Mouse (Mus musculus) Muller cell, postnatal 12 days (primary cell): ENCODE measurements around the gene Gm49450.
"Not testable (repeated sequence)": the region's sequence is repeated elsewhere in the genome, so short reads cannot be mapped to it uniquely, and the experiment has no call there.

Experiments
- DNase-seq: peaks from one replicate; pipeline ENCODE4 v3.0.0-alpha.2; 2015; ENCODE audit errors: inconsistent ontology term

The Gm49450 gene

GRCm38 (mm10) chr15:98927566-98927965 lies 25.8 kb downstream of the Gm49450 start:
- DNase-seq, result no peak

GRCm38 (mm10) chr15:98924682-98925081 lies 28.7 kb downstream of the Gm49450 start:
- no peak for DNase-seq

GRCm38 (mm10) chr15:98923031-98923537 lies 30.3 kb downstream of the Gm49450 start:
- no peak for DNase-seq

- DNase-seq, result no peak
Observed at GRCm38 (mm10) chr15:98922581-98922980, 30.8 kb downstream of the Gm49450 start.

- no peak for DNase-seq
Observed at GRCm38 (mm10) chr15:98921510-98921909, 31.8 kb downstream of the Gm49450 start.

- DNase-seq, result not testable (repeated sequence)
Observed at GRCm38 (mm10) chr15:98918499-98918895, 34.9 kb downstream of the Gm49450 start.

- DNase-seq, result peak; percentile 100
Observed at GRCm38 (mm10) chr15:98917538-98918498, 35.5 kb downstream of the Gm49450 start, which contains the start of gene Lmbr1l. Lmbr1l (minus strand) TSS chr15:98918231.

GRCm38 (mm10) chr15:98917091-98917490 lies 36.3 kb downstream of the Gm49450 start:
- DNase-seq, result peak; percentile 65

GRCm38 (mm10) chr15:98916016-98916415 lies 37.3 kb downstream of the Gm49450 start:
- no peak for DNase-seq

- no peak for DNase-seq
Observed at GRCm38 (mm10) chr15:98914903-98915302, 38.4 kb downstream of the Gm49450 start.

- DNase-seq, result no peak
Observed at GRCm38 (mm10) chr15:98904692-98905091, 48.7 kb downstream of the Gm49450 start.

- DNase-seq, result no peak
Observed at GRCm38 (mm10) chr15:98902600-98902999, 50.8 kb downstream of the Gm49450 start.

- no peak for DNase-seq
Observed at GRCm38 (mm10) chr15:98901530-98901929, 51.8 kb downstream of the Gm49450 start.

GRCm38 (mm10) chr15:98897928-98898800 lies 55.2 kb downstream of the Gm49450 start, which contains the start of gene Dhh:
Dhh (minus strand) TSS chr15:98898540.
- peak; percentile 61 for DNase-seq

GRCm38 (mm10) chr15:98897495-98897894 lies 55.9 kb downstream of the Gm49450 start:
- peak; percentile 47 for DNase-seq

GRCm38 (mm10) chr15:98895635-98896589 lies 57.4 kb downstream of the Gm49450 start:
- peak; percentile 81 for DNase-seq

- peak; percentile 73 for DNase-seq
Observed at GRCm38 (mm10) chr15:98894746-98895634, 58.4 kb downstream of the Gm49450 start.

- DNase-seq, result peak; percentile 72
Observed at GRCm38 (mm10) chr15:98893940-98894745, 59.2 kb downstream of the Gm49450 start, which contains the start of gene Rhebl1. Rhebl1 (minus strand) TSS chr15:98894540.

GRCm38 (mm10) chr15:98893036-98893435 lies 60.3 kb downstream of the Gm49450 start:
- DNase-seq, result peak; percentile 29
